Mouse (Mus musculus): ENCODE results near the gene Gm10778.

DNA sequence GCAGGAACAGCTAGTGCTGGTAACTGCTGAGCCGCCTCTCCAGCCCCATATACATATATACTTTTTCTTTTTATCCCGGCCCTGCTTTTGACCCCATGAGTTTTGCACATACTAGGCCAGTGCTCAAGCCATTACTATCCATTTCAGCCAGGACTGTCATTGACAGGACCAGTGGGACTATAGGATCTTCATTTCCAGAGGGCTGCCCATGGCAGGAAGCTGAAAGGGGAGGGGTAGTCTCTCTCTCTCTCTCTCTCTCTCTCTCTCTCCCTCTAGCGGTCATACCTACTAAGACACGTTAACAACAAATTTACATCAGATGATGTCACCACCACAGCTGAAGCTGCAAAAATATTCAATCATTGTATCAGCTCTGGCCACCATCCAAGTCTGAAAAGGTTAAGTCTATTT is 46.1 kb upstream of the Gm10778 start:
- TF ChIP-seq POLR2A (IDR thresholded peaks at IDR 0.05; ENCODE audit: control insufficient read depth, low read depth, low read length) (no peak), CTCF (IDR thresholded peaks at IDR 0.05; ENCODE audit: control insufficient read depth, insufficient read depth, insufficient replicate concordance, low read depth, low read length) (no peak)

Measured in testis, adult 2 months (tissue).